Mouse (Mus musculus): Measurements from ENCODE around the gene Shd.

DNA sequence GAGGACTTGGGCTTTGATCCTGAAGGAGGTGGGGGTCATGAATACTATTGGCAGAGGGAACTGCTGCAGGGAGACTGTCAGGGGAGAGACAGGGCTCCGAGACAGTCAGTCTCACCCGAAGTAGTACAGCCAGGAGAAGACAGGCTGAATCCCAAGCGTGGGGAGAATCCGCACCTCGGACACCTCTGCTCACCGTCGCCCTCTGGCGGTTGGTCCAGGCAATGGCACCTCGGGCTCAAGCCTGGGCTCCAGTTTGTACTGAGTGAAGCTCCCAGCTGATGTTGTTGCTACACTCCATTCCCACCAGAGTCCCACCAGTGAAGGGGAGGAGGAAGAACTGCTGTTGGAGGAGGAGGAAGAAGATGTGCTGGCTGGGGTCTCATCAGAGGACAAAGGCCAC, 40.4 kb downstream of the Shd start:
- TF ChIP-seq MAX (IDR thresholded peaks at IDR 0.05) (no peak), CTCF (IDR thresholded peaks at IDR 0.05; ENCODE audit: control insufficient read depth, insufficient read depth, insufficient read length) (peak; percentile 92), MYOD1 (IDR thresholded peaks at IDR 0.05; ENCODE audit: control insufficient read depth, insufficient read length, low read depth) (no peak), USF1 (IDR thresholded peaks at IDR 0.05; ENCODE audit: low read depth) (no peak), FOSL1 (IDR thresholded peaks at IDR 0.05; ENCODE audit: insufficient read depth, low read length, poor library complexity, severe bottlenecking) (no peak), CEBPB (IDR thresholded peaks at IDR 0.05; ENCODE audit: low read depth) (no peak), MYOG (IDR thresholded peaks at IDR 0.05; ENCODE audit: control insufficient read depth, extremely low read depth, insufficient read length) (no peak)
